Mouse (Mus musculus) megakaryocyte, embryonic 14.5 days (primary cell): ENCODE data around the gene Lyrm1. TPM values are rescaled to one million over a fixed set of nuclear protein-coding genes. Genes with fewer than 3 reads are reported as not detected.

Experiments
- H3K27me3 ChIP-seq: replicated peaks from 2 replicates; pipeline ENCODE3; 2012; ENCODE audit warnings: inconsistent platforms
- H3K36me3 ChIP-seq: replicated peaks from 2 replicates; pipeline ENCODE3; 2012; ENCODE audit warnings: low read length, inconsistent platforms, mixed read lengths
- H3K4me1 ChIP-seq: 2 replicates; pipeline ENCODE4 v1.6.1; 2012; ENCODE audit warnings: inconsistent platforms
- H3K4me3 ChIP-seq: replicated peaks from 2 replicates; pipeline ENCODE3; 2012; ENCODE audit warnings: moderate library complexity, mild to moderate bottlenecking, inconsistent platforms
- H3K9me3 ChIP-seq: 2 replicates; pipeline ENCODE4 v1.6.1; 2012; ENCODE audit warnings: inconsistent platforms
- FLI1 ChIP-seq: IDR thresholded peaks from 2 replicates; pipeline ENCODE4 v1.6.1; 2012; ENCODE audit warnings: low read length, inconsistent platforms, mixed read lengths
- GATA1 ChIP-seq: IDR thresholded peaks from 3 replicates; pipeline ENCODE4 v1.6.1; 2012; ENCODE audit warnings: mixed read lengths, low read length, inconsistent platforms, borderline replicate concordance
- polyA plus RNA-seq: library from polyadenylated mRNA; stranded (reverse); fragments of >175 nt; gene quantifications from 2 replicates; pipeline ENCODE4 v1.2.3, GENCODE M21; 2012; ENCODE audit warnings: low replicate concordance; ENCODE audit not compliant: insufficient read depth

Lyrm1 gene
- polyA plus RNA-seq, 1 experiment = 5.0 TPM

DNA sequence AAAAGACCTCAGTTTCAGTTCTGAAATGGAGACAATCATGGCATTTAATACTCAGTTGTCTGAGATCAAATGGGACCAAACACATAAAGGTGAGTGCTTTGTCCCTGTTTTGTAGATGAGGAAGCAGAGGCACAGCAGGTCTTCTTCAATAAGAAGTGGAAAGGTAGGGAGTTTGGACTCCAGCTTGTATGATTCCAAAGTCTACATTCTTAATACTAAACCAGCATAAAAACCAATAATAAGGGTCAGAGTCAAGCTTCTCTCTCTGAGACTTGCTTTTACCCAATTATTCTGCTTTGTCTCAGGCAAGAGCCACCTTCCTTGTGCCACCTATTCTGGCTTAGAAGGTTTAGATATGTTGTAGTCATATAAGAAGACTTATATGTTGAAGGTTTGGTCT is 82.9 kb downstream of the Lyrm1 start:
- Histone ChIP-seq H3K27me3 (no peaks in the 10 kb centered on the region), H3K4me3 (no peak overlapping the region), H3K36me3 (no peaks in the 10 kb centered on the region), H3K4me1 (peaks cover 9% of the 10 kb centered on the region), H3K9me3 (peaks cover 14% of the 10 kb centered on the region)
- TF ChIP-seq FLI1 (no peak), GATA1 (no peak)

- H3K36me3 ChIP-seq = no peaks in the 10 kb centered on the region
- H3K9me3 ChIP-seq = peaks cover 14% of the 10 kb centered on the region
- TF ChIP-seq FLI1 (no peak), GATA1 (no peak)
- no peaks in the 10 kb centered on the region for H3K27me3 ChIP-seq
- no peak overlapping the region for H3K4me3 ChIP-seq
- no peaks in the 10 kb centered on the region for H3K4me1 ChIP-seq
These were observed 84.5 kb downstream of the Lyrm1 start for GRCm38 (mm10) chr7:119980170-119980569.

- no peak for TF ChIP-seq GATA1
- no peak for TF ChIP-seq FLI1
- Histone ChIP-seq H3K27me3 (no peaks in the 10 kb centered on the region), H3K4me3 (no peak overlapping the region), H3K4me1 (no peaks in the 10 kb centered on the region), H3K9me3 (peaks cover 4% of the 10 kb centered on the region), H3K36me3 (no peaks in the 10 kb centered on the region)
These were observed 89.7 kb downstream of the Lyrm1 start for GRCm38 (mm10) chr7:119985279-119985912.

DNA sequence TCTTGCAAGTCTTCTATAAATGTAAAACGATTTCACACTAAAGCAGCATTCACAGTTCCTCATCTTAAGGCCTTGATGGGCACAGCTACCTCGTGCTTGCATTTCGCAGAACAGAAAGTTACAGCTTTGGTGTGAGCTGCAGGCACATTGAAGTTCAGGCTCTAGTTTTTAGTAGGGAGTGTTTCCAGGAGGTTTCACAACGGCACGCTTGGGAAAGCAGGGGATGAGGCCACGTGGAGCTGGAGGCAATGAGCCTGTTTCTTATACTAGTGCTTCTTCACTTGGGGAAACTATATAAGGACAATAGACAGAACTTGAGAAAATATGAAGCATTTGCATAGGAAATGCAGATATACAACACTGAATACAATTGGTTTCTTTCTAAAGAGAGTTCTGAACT is 101.4 kb downstream of the Lyrm1 start:
- no peaks in the 10 kb centered on the region for H3K4me1 ChIP-seq
- no peaks in the 10 kb centered on the region for H3K9me3 ChIP-seq
- TF ChIP-seq FLI1 (no peak), GATA1 (no peak)
- H3K36me3 ChIP-seq = no peaks in the 10 kb centered on the region
- H3K27me3 ChIP-seq = no peaks in the 10 kb centered on the region
- no peak overlapping the region for H3K4me3 ChIP-seq

Other genes with a start within 250 kb of the Lyrm1 start
- not detected in 2 replicates for gene Acsm4, start 205.8 kb upstream of the Lyrm1 start, polyA plus RNA-seq
- gene Thumpd1, start 175.1 kb upstream of the Lyrm1 start, polyA plus RNA-seq = 12.1 and 14.0 TPM in 2 replicates
- not detected in 2 replicates for gene Acsm3, start 134.9 kb upstream of the Lyrm1 start, polyA plus RNA-seq
- gene Rexo5, start 101.9 kb upstream of the Lyrm1 start, polyA plus RNA-seq = 0.89 TPM in 1 of 2 replicates, not detected in the other
- gene Eri2, start 101.8 kb upstream of the Lyrm1 start, polyA plus RNA-seq = 0.10 and 1.1 TPM in 2 replicates
- 0.36 and 3.1 TPM in 2 replicates for gene Dcun1d3, start 437 bp downstream of the Lyrm1 start, polyA plus RNA-seq
- gene Dnah3, start 199.4 kb downstream of the Lyrm1 start, polyA plus RNA-seq = not detected in 2 replicates
- gene Tmem159, start 206.5 kb downstream of the Lyrm1 start, polyA plus RNA-seq = 2.0 and 13.3 TPM in 2 replicates
- gene Zp2, start 249.4 kb downstream of the Lyrm1 start, polyA plus RNA-seq = not detected in 2 replicates